Comparison of ENCODE assay signal across 18 mouse cellular contexts in genomic region chr4:107005166-107005565, GRCm38 (mm10).
DNase-seq lines count a peak whose midpoint lies in the region; ATAC-seq and TF ChIP-seq lines count a peak whose summit lies in the region.
"Had no signal": no experiment of that assay in that cellular context is flagged by ENCODE, and none has a peak within 500 bp of the region (broad histone marks: within the 10 kb centered on the region; RNA-seq: fewer than 3 reads in every experiment).

No protein-coding gene starts in this region.

- no peak for ATAC-seq in limb, embryonic 12.5 days (ENCODE audit: insufficient number of reproducible peaks, insufficient read depth, low FRiP score, low TSS enrichment, low read depth)
- peak; percentile 51 for ATAC-seq in liver, embryonic 12.5 days
- ATAC-seq in forebrain, embryonic 11.5 days (replicated peaks; ENCODE audit: low FRiP score), result no peak
- ATAC-seq: forebrain, postnatal 0 days; midbrain, embryonic 13.5 days had no signal

- DNase-seq in limb, embryonic 10.5 days (ENCODE audit: low spot score), result no peak
- DNase-seq in c-Kit-positive CD71-positive TER-119-positive erythroid progenitor cells, embryonic 14.5 days (ENCODE audit: low spot score), result peak; percentile 51
- DNase-seq in forebrain, embryonic 11.5 days (ENCODE audit: low spot score), result no peak
- DNase-seq in gastrocnemius, adult 2 months, result no peak
- no peak for DNase-seq in thymus, postnatal 25 days
- DNase-seq: adrenal gland, postnatal 25 days; cerebellum, adult 2 months; forebrain, postnatal 0 days; heart, postnatal 4 days; kidney, adult 8-10 months; kidney, postnatal 10 days; lung, embryonic 14.5 days had no signal

- peaks cover 59% of the 10 kb centered on the region for H3K4me1 ChIP-seq in limb, embryonic 12.5 days (replicated peaks)
- peaks cover 56% of the 10 kb centered on the region for H3K4me1 ChIP-seq in limb, embryonic 10.5 days
- H3K4me1 ChIP-seq in liver, embryonic 12.5 days, result peaks cover 99% of the 10 kb centered on the region
- peaks cover 23% of the 10 kb centered on the region; the same call in 1 of the 2 replicates for H3K4me1 ChIP-seq in forebrain, embryonic 11.5 days (replicated peaks; ENCODE audit: control insufficient read depth, insufficient read depth, low read length)

- H3K27ac ChIP-seq in limb, embryonic 12.5 days, result 0 out of 2 replicates have a peak overlapping the region, but pooled peaks have one; percentile 4
- H3K27ac ChIP-seq in limb, embryonic 10.5 days, result no peak overlapping the region
- peak overlapping the region; percentile 83 for H3K27ac ChIP-seq in liver, embryonic 12.5 days
- H3K27ac ChIP-seq in forebrain, embryonic 11.5 days (ENCODE audit: low read depth, low read length), result no peak overlapping the region
- H3K27ac ChIP-seq in gastrocnemius, adult 2 months, result no peak overlapping the region
- H3K27ac ChIP-seq: limb, embryonic 13.5 days; midbrain, embryonic 13.5 days; stomach, embryonic 15.5 days had no signal

- H3K4me2 ChIP-seq in limb, embryonic 12.5 days, result no peak overlapping the region
- H3K4me2 ChIP-seq in liver, embryonic 12.5 days, result peak overlapping the region; percentile 62
- no peak overlapping the region for H3K4me2 ChIP-seq in forebrain, embryonic 11.5 days (ENCODE audit: low read depth, low read length, severe bottlenecking)
- H3K4me2 ChIP-seq: limb, embryonic 13.5 days; lung, embryonic 14.5 days; midbrain, embryonic 13.5 days; stomach, embryonic 15.5 days had no signal

- 85% methylated on average over 5 of the region's 5 CpGs for WGBS in limb, embryonic 12.5 days
- WGBS in limb, embryonic 10.5 days, result 87% methylated on average over 5 of the region's 5 CpGs
- WGBS in liver, embryonic 12.5 days (ENCODE audit: insufficient replicate concordance), result 38% methylated on average over 5 of the region's 5 CpGs
- 84% methylated on average over 5 of the region's 5 CpGs for WGBS in forebrain, embryonic 11.5 days

- H3K27me3 ChIP-seq in limb, embryonic 12.5 days, result no peaks in the 10 kb centered on the region
- no peaks in the 10 kb centered on the region for H3K27me3 ChIP-seq in limb, embryonic 10.5 days (ENCODE audit: low read depth, poor library complexity, severe bottlenecking)
- no peaks in the 10 kb centered on the region for H3K27me3 ChIP-seq in liver, embryonic 12.5 days (replicated peaks)
- H3K27me3 ChIP-seq in forebrain, embryonic 11.5 days (ENCODE audit: control insufficient read depth, insufficient read depth, low read length), result no peaks in the 10 kb centered on the region
- H3K27me3 ChIP-seq: limb, embryonic 13.5 days; megakaryocyte, embryonic 14.5 days; midbrain, embryonic 13.5 days; stomach, embryonic 15.5 days had no signal

- H3K9ac ChIP-seq in limb, embryonic 12.5 days (replicated peaks), result no peak overlapping the region
- H3K9ac ChIP-seq in liver, embryonic 12.5 days, result peak overlapping the region; percentile 48; the same call in 1 of the 2 replicates
- no peak overlapping the region for H3K9ac ChIP-seq in forebrain, embryonic 11.5 days (ENCODE audit: low read length)
- H3K9ac ChIP-seq: forebrain, postnatal 0 days; limb, embryonic 13.5 days; lung, embryonic 14.5 days; midbrain, embryonic 13.5 days; stomach, embryonic 15.5 days had no signal

- peaks cover 42% of the 10 kb centered on the region for H3K36me3 ChIP-seq in limb, embryonic 12.5 days
- H3K36me3 ChIP-seq in limb, embryonic 10.5 days, result peaks cover 78% of the 10 kb centered on the region
- H3K36me3 ChIP-seq in liver, embryonic 12.5 days, result peaks cover 18% of the 10 kb centered on the region
- H3K36me3 ChIP-seq in forebrain, embryonic 11.5 days (ENCODE audit: control insufficient read depth, insufficient read depth, low read length), result no peaks in the 10 kb centered on the region
- H3K36me3 ChIP-seq: stomach, embryonic 15.5 days had no signal

- no peak for TF ChIP-seq CTCF in gastrocnemius, adult 2 months (IDR thresholded peaks at IDR 0.05)

- intact Hi-C loops in gastrocnemius, adult 2 months (cut with DNase I), result no loop called here

- H3K9me3 ChIP-seq in limb, embryonic 12.5 days, result no peaks in the 10 kb centered on the region
- no peaks in the 10 kb centered on the region for H3K9me3 ChIP-seq in limb, embryonic 10.5 days (replicated peaks)
- no peaks in the 10 kb centered on the region for H3K9me3 ChIP-seq in liver, embryonic 12.5 days (replicated peaks)
- no peaks in the 10 kb centered on the region for H3K9me3 ChIP-seq in forebrain, embryonic 11.5 days (ENCODE audit: control insufficient read depth, low read length)
- H3K9me3 ChIP-seq: limb, embryonic 13.5 days; megakaryocyte, embryonic 14.5 days; midbrain, embryonic 13.5 days; stomach, embryonic 15.5 days had no signal

- no peak overlapping the region for H3K4me3 ChIP-seq in limb, embryonic 12.5 days (replicated peaks)
- no peak overlapping the region for H3K4me3 ChIP-seq in limb, embryonic 10.5 days
- 0 out of 2 replicates have a peak overlapping the region, but pooled peaks have one; percentile 3 for H3K4me3 ChIP-seq in liver, embryonic 12.5 days
- H3K4me3 ChIP-seq in forebrain, embryonic 11.5 days (ENCODE audit: low read depth, low read length), result no peak overlapping the region
- H3K4me3 ChIP-seq in gastrocnemius, adult 2 months, result no peak overlapping the region
- H3K4me3 ChIP-seq: limb, embryonic 13.5 days; megakaryocyte, embryonic 14.5 days; midbrain, embryonic 13.5 days; stomach, embryonic 15.5 days had no signal

Comparison
In these comparisons a context has a peak if more than half of its experiments do, and no peak if none do; other contexts are left out.
1. H3K27ac ChIP-seq: peak in limb, embryonic 12.5 days (single experiment) and liver, embryonic 12.5 days (single experiment); none in limb, embryonic 10.5 days (single experiment), forebrain, embryonic 11.5 days (single experiment) and gastrocnemius, adult 2 months (single experiment).